Mouse (Mus musculus) kidney, embryonic 14.5 days (tissue): ENCODE results near the gene St3gal6. TPM values are rescaled to one million over a fixed set of nuclear protein-coding genes. Genes with fewer than 3 reads are reported as not detected.

ENCODE experiments used
- ATAC-seq: fragments of 200-750 bp; cut with Nextera tagmentation; 2 replicates; pipeline ENCODE4 v1.8.0; 2017; ENCODE audit warnings: moderate number of reproducible peaks, mild to moderate bottlenecking, moderate TSS enrichment, moderate library complexity; ENCODE audit not compliant: low FRiP score, low TSS enrichment
- H3K27ac ChIP-seq: fragments of 300-500 bp; sonication (generic); 2 replicates; pipeline ENCODE4 v1.5.1; 2014; ENCODE audit warnings: low read depth, mild to moderate bottlenecking, low read length, moderate library complexity, mixed read lengths
- H3K27me3 ChIP-seq: fragments of 300-500 bp; sonication (generic); 2 replicates; pipeline ENCODE4 v1.6.1; 2014; ENCODE audit warnings: mild to moderate bottlenecking, low read length; ENCODE audit not compliant: control insufficient read depth, insufficient read depth
- H3K36me3 ChIP-seq: fragments of 300-500 bp; sonication (generic); 2 replicates; pipeline ENCODE4 v1.6.1; 2014; ENCODE audit warnings: low read length, mixed read lengths; ENCODE audit not compliant: control insufficient read depth, insufficient read depth
- H3K4me1 ChIP-seq: fragments of 300-500 bp; sonication (generic); 2 replicates; pipeline ENCODE4 v1.6.1; 2014; ENCODE audit warnings: low read length, mixed read lengths; ENCODE audit not compliant: control insufficient read depth, insufficient read depth
- H3K4me2 ChIP-seq: fragments of 300-500 bp; sonication (generic); replicated peaks from 2 replicates; pipeline ENCODE4 v1.6.1; 2014; ENCODE audit warnings: low read depth, mild to moderate bottlenecking, low read length
- H3K4me3 ChIP-seq: fragments of 300-500 bp; sonication (generic); 2 replicates; pipeline ENCODE4 v1.5.1; 2014; ENCODE audit warnings: mild to moderate bottlenecking, low read length
- H3K9ac ChIP-seq: fragments of 300-500 bp; sonication (generic); 2 replicates; pipeline ENCODE4 v1.6.1; 2014; ENCODE audit warnings: low read depth, mild to moderate bottlenecking, low read length, moderate library complexity
- H3K9me3 ChIP-seq: fragments of 300-500 bp; sonication (generic); 2 replicates; pipeline ENCODE4 v1.6.1; 2016; ENCODE audit warnings: low read length; ENCODE audit not compliant: control insufficient read depth
- WGBS: fragments of 180-500 bp; shearing (Covaris S2); extraction: QIAGEN DNeasy Blood & Tissue Kit; methylation state at CpG from one replicate; pipeline ENCODE4 v1.1.7; 2014; 5-methylcytosine and 5-hydroxymethylcytosine counted together
- polyA plus RNA-seq: library from polyadenylated mRNA; unstranded; fragments of >200 nt; fragmentation: Nextera tagmentation; extraction: Ambion mirVana; gene quantifications from 2 replicates; pipeline ENCODE4 v1.2.1, GENCODE M21; 2014

Gene St3gal6
- polyA plus RNA-seq, 1 experiment from 2014 or later: 46.9 TPM

- no peaks in the 10 kb centered on the region for H3K9me3 ChIP-seq
- H3K27ac ChIP-seq: no peak overlapping the region
- no peak overlapping the region for H3K4me3 ChIP-seq
- no peak overlapping the region for H3K9ac ChIP-seq
- WGBS: 65% methylated on average over 2 of the region's 2 CpGs
- no peaks in the 10 kb centered on the region for H3K36me3 ChIP-seq
- no peaks in the 10 kb centered on the region for H3K27me3 ChIP-seq
- H3K4me2 ChIP-seq: no peak overlapping the region
- ATAC-seq: no peak
- H3K4me1 ChIP-seq: peaks cover 18% of the 10 kb centered on the region
Observed at GRCm38 (mm10) chr16:58516161-58516560, 7.9 kb downstream of the St3gal6 start.

DNA sequence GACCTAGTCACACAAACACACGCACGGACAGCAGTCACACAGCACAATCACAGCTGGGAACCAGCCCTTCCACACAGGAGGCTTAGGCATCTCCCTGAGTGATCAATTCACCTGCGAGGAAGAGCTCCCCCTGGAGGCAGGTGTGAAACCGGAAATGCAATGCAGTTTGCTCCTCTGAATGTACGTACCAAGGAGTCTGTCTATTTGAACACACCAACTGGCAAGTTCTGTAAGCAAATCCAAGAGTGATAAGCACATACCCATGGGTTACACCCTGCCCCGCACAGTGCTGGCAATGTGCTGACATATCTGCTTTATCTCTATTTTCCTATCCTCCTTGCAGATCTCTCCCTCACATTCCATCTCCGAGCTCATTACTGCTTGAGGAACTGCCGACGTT lies 9.5 kb downstream of the St3gal6 start:
- Histone ChIP-seq H3K4me3 (no peak overlapping the region), H3K36me3 (no peaks in the 10 kb centered on the region), H3K27ac (no peak overlapping the region), H3K4me1 (peaks cover 26% of the 10 kb centered on the region), H3K27me3 (no peaks in the 10 kb centered on the region), H3K4me2 (no peak overlapping the region), H3K9ac (no peak overlapping the region), H3K9me3 (no peaks in the 10 kb centered on the region)
- 79% methylated on average over 9 of the region's 9 CpGs for WGBS
- no peak for ATAC-seq

DNA sequence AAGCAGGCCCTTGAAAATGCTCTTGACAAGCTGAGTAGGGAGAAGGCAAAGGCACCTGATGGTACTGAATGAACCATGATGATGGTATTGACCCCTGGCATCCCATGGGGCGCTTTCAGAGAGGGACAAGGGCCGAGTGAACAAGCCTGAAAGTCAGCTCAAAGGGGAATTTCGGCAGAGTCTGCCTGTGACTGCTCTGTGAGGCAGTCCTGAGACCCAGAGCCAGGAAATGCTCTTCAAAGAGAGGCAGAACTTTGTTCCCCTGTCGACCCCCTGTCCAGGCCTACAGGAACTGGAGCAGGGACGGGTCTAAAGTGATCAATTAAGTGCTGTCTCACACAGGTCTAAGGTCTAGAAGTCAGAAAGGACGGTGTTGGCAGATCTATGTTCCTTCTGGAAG lies 10.3 kb downstream of the St3gal6 start:
- WGBS: 21% methylated on average over 6 of the region's 6 CpGs
- Histone ChIP-seq H3K27me3 (no peaks in the 10 kb centered on the region), H3K36me3 (no peaks in the 10 kb centered on the region), H3K4me1 (peaks cover 26% of the 10 kb centered on the region), H3K27ac (peak overlapping the region; percentile 48), H3K4me2 (0 out of 2 replicates have a peak overlapping the region, but pooled peaks have one; percentile 8), H3K9ac (no peak overlapping the region), H3K9me3 (no peaks in the 10 kb centered on the region), H3K4me3 (no peak overlapping the region)
- ATAC-seq: peak; percentile 24; the same call in 1 of the 2 replicates

GRCm38 (mm10) chr16:58512887-58513286 lies 11.2 kb downstream of the St3gal6 start:
- Histone ChIP-seq H3K9ac (no peak overlapping the region), H3K4me2 (no peak overlapping the region), H3K9me3 (no peaks in the 10 kb centered on the region), H3K4me1 (peaks cover 27% of the 10 kb centered on the region), H3K27me3 (no peaks in the 10 kb centered on the region), H3K36me3 (no peaks in the 10 kb centered on the region), H3K4me3 (no peak overlapping the region), H3K27ac (peak overlapping the region; percentile 80)
- ATAC-seq: peak; percentile 68; the same call in 1 of the 2 replicates
- 6% methylated on average over 3 of the region's 3 CpGs for WGBS

DNA sequence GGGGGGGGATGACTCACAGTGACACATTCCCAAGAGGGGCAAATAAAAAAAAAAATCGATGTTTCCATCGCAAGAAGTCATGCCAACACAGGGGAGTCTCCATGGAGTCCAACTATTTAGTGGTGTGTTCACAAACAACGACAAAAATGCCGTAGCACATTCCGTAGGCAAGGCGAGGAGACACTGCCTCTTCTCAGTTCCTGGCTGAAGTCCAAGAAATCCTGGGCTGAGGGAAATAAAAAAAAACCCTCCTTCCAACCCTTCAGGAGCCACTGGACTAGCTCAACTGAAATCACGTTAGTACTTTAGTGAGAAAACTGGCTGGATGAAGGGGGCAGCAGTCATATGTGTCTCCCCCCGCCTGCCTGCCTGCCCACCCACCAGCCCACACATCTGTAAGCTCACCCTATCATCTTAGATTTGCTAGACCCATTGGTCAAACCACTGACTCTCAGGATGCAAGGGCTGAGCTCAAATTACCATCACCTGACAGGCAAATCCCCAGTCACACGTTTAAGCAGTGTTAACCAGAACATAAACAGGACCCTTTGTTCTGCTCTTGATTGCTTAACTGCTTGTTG lies 11.8 kb downstream of the St3gal6 start:
- Histone ChIP-seq H3K9me3 (no peaks in the 10 kb centered on the region), H3K27me3 (no peaks in the 10 kb centered on the region), H3K9ac (no peak overlapping the region; the same call in 1 of the 2 replicates), H3K4me1 (peaks cover 33% of the 10 kb centered on the region), H3K36me3 (no peaks in the 10 kb centered on the region), H3K27ac (peak overlapping the region; percentile 80), H3K4me3 (no peak overlapping the region), H3K4me2 (peak overlapping the region; percentile 22; the same call in 1 of the 2 replicates)
- ATAC-seq: peak; percentile 83
- 14% methylated on average over 9 of the region's 9 CpGs for WGBS

- Histone ChIP-seq H3K4me1 (peaks cover 23% of the 10 kb centered on the region), H3K4me3 (no peak overlapping the region), H3K4me2 (no peak overlapping the region), H3K9me3 (no peaks in the 10 kb centered on the region), H3K27ac (no peak overlapping the region), H3K36me3 (peaks cover 4% of the 10 kb centered on the region; the same call in 1 of the 2 replicates), H3K27me3 (no peaks in the 10 kb centered on the region), H3K9ac (no peak overlapping the region)
- ATAC-seq: no peak
Observed at GRCm38 (mm10) chr16:58504945-58505344, 19.1 kb downstream of the St3gal6 start.

GRCm38 (mm10) chr16:58502566-58502965 lies 21.5 kb downstream of the St3gal6 start:
- 72% methylated on average over 6 of the region's 6 CpGs for WGBS
- no peaks in the 10 kb centered on the region for H3K27me3 ChIP-seq
- H3K4me2 ChIP-seq: no peak overlapping the region
- no peak overlapping the region for H3K27ac ChIP-seq
- no peak for ATAC-seq
- no peaks in the 10 kb centered on the region for H3K9me3 ChIP-seq
- no peak overlapping the region for H3K9ac ChIP-seq
- H3K4me3 ChIP-seq: no peak overlapping the region
- peaks cover 23% of the 10 kb centered on the region for H3K4me1 ChIP-seq
- peaks cover 4% of the 10 kb centered on the region for H3K36me3 ChIP-seq

DNA sequence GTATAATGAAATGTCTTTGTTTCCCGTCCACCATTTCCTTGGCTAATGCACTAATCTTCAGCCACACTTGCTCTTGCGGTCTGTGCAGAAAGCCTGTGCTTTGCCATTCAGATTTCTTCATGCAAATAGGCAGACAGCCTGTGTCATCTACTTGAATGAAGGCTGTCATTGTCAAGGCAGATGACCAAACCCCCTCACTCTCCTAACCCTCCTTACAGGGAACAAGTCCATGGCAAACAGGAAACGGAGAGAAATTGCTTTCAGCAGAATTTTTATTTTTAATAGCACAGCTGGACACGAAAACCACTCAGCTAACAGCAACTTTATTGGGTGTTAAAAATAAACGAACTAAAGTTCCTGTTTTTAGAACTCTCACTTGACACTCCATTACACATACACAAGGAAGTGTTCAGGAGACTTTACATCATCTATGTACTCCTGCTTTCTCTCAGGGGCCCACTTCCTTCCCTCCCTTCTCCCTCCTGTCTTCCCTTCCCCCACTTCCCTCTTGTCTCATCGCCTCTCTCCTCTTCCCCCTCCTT lies 22.2 kb downstream of the St3gal6 start:
- H3K4me3 ChIP-seq: no peak overlapping the region
- no peak overlapping the region for H3K9ac ChIP-seq
- no peaks in the 10 kb centered on the region for H3K27me3 ChIP-seq
- H3K4me1 ChIP-seq: peaks cover 16% of the 10 kb centered on the region
- peaks cover 4% of the 10 kb centered on the region for H3K36me3 ChIP-seq
- WGBS: 23% methylated on average over 6 of the region's 6 CpGs
- peak overlapping the region; percentile 30; the same call in 1 of the 2 replicates for H3K27ac ChIP-seq
- H3K4me2 ChIP-seq: no peak overlapping the region
- peak; percentile 64 for ATAC-seq
- no peaks in the 10 kb centered on the region for H3K9me3 ChIP-seq

DNA sequence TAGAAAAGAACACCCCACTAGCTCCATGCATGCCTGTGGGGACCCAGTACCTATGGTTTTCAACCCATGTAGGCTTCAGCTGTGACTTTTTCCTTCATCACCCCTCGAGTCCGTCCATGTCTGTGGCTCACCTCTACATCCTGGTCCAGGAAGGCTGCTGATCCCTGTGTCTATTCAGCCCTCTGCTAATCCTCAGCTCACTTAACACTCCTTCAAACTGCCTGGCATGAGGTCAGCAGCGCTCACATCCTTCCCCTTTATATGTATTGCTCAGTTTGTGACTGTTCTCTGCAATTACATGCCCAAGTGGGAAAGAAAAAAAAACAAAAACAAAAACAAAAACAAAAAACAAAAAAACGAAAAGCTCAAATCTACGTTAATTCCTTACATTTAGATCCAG lies 24.4 kb downstream of the St3gal6 start:
- WGBS: 74% methylated on average over 5 of the region's 5 CpGs
- peaks cover 16% of the 10 kb centered on the region for H3K4me1 ChIP-seq
- no peak overlapping the region for H3K9ac ChIP-seq
- no peak overlapping the region for H3K4me2 ChIP-seq
- 0 out of 2 replicates have a peak overlapping the region, but pooled peaks have one; percentile 6 for H3K27ac ChIP-seq
- peaks cover 4% of the 10 kb centered on the region for H3K36me3 ChIP-seq
- no peak overlapping the region for H3K4me3 ChIP-seq
- H3K9me3 ChIP-seq: no peaks in the 10 kb centered on the region
- no peak for ATAC-seq
- no peaks in the 10 kb centered on the region for H3K27me3 ChIP-seq
